Mouse (Mus musculus) liver, postnatal 0 days (tissue): Measurements from ENCODE around the gene Map3k1. TPM values are rescaled to one million over a fixed set of nuclear protein-coding genes. Genes with fewer than 3 reads are reported as not detected.

Experiments
- ATAC-seq: fragments of 200-750 bp; cut with Nextera tagmentation; 2 replicates; pipeline ENCODE4 v1.8.0; 2017; ENCODE audit warnings: mild to moderate bottlenecking, moderate library complexity
- DNase-seq: peaks from one replicate; pipeline ENCODE4 v3.0.0-alpha.2; 2016
- H3K27ac ChIP-seq: fragments of 300-500 bp; sonication (generic); 2 replicates; pipeline ENCODE4 v1.5.1; 2014; ENCODE audit warnings: antibody characterized with exemption, moderate library complexity, mild to moderate bottlenecking, low read depth
- H3K27me3 ChIP-seq: fragments of 300-500 bp; sonication (generic); 2 replicates; pipeline ENCODE4 v1.6.1; 2014; ENCODE audit warnings: low read length, control low read depth, mixed read lengths; ENCODE audit not compliant: insufficient read depth
- H3K36me3 ChIP-seq: fragments of 300-500 bp; sonication (generic); replicated peaks from 2 replicates; pipeline ENCODE4 v1.6.1; 2014; ENCODE audit warnings: mild to moderate bottlenecking, control low read depth, low read length, moderate library complexity, mixed read lengths; ENCODE audit not compliant: insufficient read depth
- H3K4me1 ChIP-seq: fragments of 300-500 bp; sonication (generic); 2 replicates; pipeline ENCODE4 v1.6.1; 2014; ENCODE audit warnings: antibody characterized with exemption, mild to moderate bottlenecking, control low read depth; ENCODE audit not compliant: insufficient read depth
- H3K4me2 ChIP-seq: fragments of 300-500 bp; sonication (generic); 2 replicates; pipeline ENCODE4 v1.6.1; 2014; ENCODE audit warnings: low read depth, mild to moderate bottlenecking, low read length, moderate library complexity, mixed read lengths
- H3K4me3 ChIP-seq: fragments of 300-500 bp; sonication (generic); 2 replicates; pipeline ENCODE4 v1.5.1; 2014; ENCODE audit warnings: low read depth, low read length
- H3K9ac ChIP-seq: fragments of 300-500 bp; sonication (generic); replicated peaks from 2 replicates; pipeline ENCODE4 v1.6.1; 2014; ENCODE audit warnings: mild to moderate bottlenecking, moderate library complexity
- H3K9me3 ChIP-seq: fragments of 300-500 bp; sonication (generic); 2 replicates; pipeline ENCODE4 v1.6.1; 2016; ENCODE audit warnings: mild to moderate bottlenecking, control low read depth, low read length, mixed read lengths
- CTCF ChIP-seq: sonication (generic); IDR thresholded peaks from 2 replicates; pipeline ENCODE4 v1.5.1; 2016; ENCODE audit warnings: antibody characterized with exemption, low read depth
- EP300 ChIP-seq: IDR thresholded peaks from 2 replicates; pipeline ENCODE4 v1.6.1; 2016; ENCODE audit warnings: antibody characterized with exemption, low read depth, mild to moderate bottlenecking
- WGBS: fragments of 180-500 bp; shearing (Covaris S2); extraction: QIAGEN DNeasy Blood & Tissue Kit; methylation state at CpG from one replicate; pipeline ENCODE4 v1.1.7; 2014; ENCODE audit not compliant: insufficient replicate concordance; 5-methylcytosine and 5-hydroxymethylcytosine counted together
- polyA plus RNA-seq: library from polyadenylated mRNA; unstranded; fragments of >200 nt; fragmentation: Nextera tagmentation; extraction: Ambion mirVana; gene quantifications from 2 replicates; pipeline ENCODE4 v1.2.1, GENCODE M21; 2015

The Map3k1 gene
- polyA plus RNA-seq, 1 experiment from 2014 or later = 11.5 TPM

GRCm38 (mm10) chr13:111755937-111756336 is 52.9 kb downstream of the Map3k1 start:
- Histone ChIP-seq H3K9me3 (no peaks in the 10 kb centered on the region), H3K4me3 (no peak overlapping the region), H3K36me3 (peaks cover 96% of the 10 kb centered on the region), H3K4me1 (no peaks in the 10 kb centered on the region), H3K4me2 (no peak overlapping the region), H3K27me3 (no peaks in the 10 kb centered on the region), H3K27ac (no peak overlapping the region), H3K9ac (no peak overlapping the region)
- no peak for ATAC-seq
- no peak for TF ChIP-seq CTCF
- TF ChIP-seq EP300 = no peak
- DNase-seq = no peak
- WGBS = 96% methylated on average over 15 of the region's 15 CpGs

GRCm38 (mm10) chr13:111755377-111755776 is 53.4 kb downstream of the Map3k1 start:
- 96% methylated on average over 18 of the region's 18 CpGs for WGBS
- Histone ChIP-seq H3K9ac (no peak overlapping the region), H3K4me3 (no peak overlapping the region), H3K27ac (no peak overlapping the region), H3K36me3 (peaks cover 96% of the 10 kb centered on the region), H3K4me2 (no peak overlapping the region), H3K4me1 (no peaks in the 10 kb centered on the region), H3K9me3 (no peaks in the 10 kb centered on the region), H3K27me3 (no peaks in the 10 kb centered on the region)
- DNase-seq = no peak
- TF ChIP-seq CTCF = no peak
- no peak for TF ChIP-seq EP300
- no peak for ATAC-seq

GRCm38 (mm10) chr13:111753321-111753720 is 55.5 kb downstream of the Map3k1 start:
- WGBS = 92% methylated on average over 6 of the region's 6 CpGs
- Histone ChIP-seq H3K27me3 (no peaks in the 10 kb centered on the region), H3K27ac (no peak overlapping the region), H3K4me1 (no peaks in the 10 kb centered on the region), H3K4me2 (no peak overlapping the region), H3K36me3 (peaks cover 97% of the 10 kb centered on the region), H3K4me3 (no peak overlapping the region), H3K9me3 (no peaks in the 10 kb centered on the region), H3K9ac (no peak overlapping the region)
- no peak for TF ChIP-seq CTCF
- TF ChIP-seq EP300 = no peak
- no peak for DNase-seq
- no peak for ATAC-seq

- DNase-seq (no peak), ATAC-seq (no peak)
- 92% methylated on average over 28 of the region's 28 CpGs for WGBS
- Histone ChIP-seq H3K36me3 (peaks cover 63% of the 10 kb centered on the region), H3K9ac (no peak overlapping the region), H3K9me3 (no peaks in the 10 kb centered on the region), H3K27ac (no peak overlapping the region), H3K4me3 (no peak overlapping the region), H3K4me1 (peaks cover 7% of the 10 kb centered on the region), H3K4me2 (no peak overlapping the region), H3K27me3 (no peaks in the 10 kb centered on the region)
- TF ChIP-seq EP300 (no peak), CTCF (no peak)
Observed at GRCm38 (mm10) chr13:111748301-111749062, 60.3 kb downstream of the Map3k1 start.

- Histone ChIP-seq H3K4me1 (peaks cover 7% of the 10 kb centered on the region), H3K4me3 (no peak overlapping the region), H3K36me3 (peaks cover 48% of the 10 kb centered on the region), H3K27ac (no peak overlapping the region), H3K9me3 (no peaks in the 10 kb centered on the region), H3K27me3 (no peaks in the 10 kb centered on the region), H3K4me2 (no peak overlapping the region), H3K9ac (no peak overlapping the region)
- no peak for ATAC-seq
- DNase-seq = no peak
- WGBS = 62% methylated on average over 5 of the region's 5 CpGs
- TF ChIP-seq CTCF = no peak
- peak; percentile 70 for TF ChIP-seq EP300
Observed at GRCm38 (mm10) chr13:111746831-111747230, 62.0 kb downstream of the Map3k1 start.

- no peak overlapping the region for H3K9ac ChIP-seq
- no peak for ATAC-seq
- H3K4me2 ChIP-seq = no peak overlapping the region
- H3K4me1 ChIP-seq = peaks cover 7% of the 10 kb centered on the region
- no peak overlapping the region for H3K27ac ChIP-seq
- DNase-seq = no peak
- 60% methylated on average over 7 of the region's 7 CpGs for WGBS
- H3K27me3 ChIP-seq = no peaks in the 10 kb centered on the region
- no peak for TF ChIP-seq EP300
- no peak for TF ChIP-seq CTCF
- no peak overlapping the region for H3K4me3 ChIP-seq
- no peaks in the 10 kb centered on the region for H3K9me3 ChIP-seq
- H3K36me3 ChIP-seq = peaks cover 33% of the 10 kb centered on the region
Observed at GRCm38 (mm10) chr13:111745216-111745615, 63.6 kb downstream of the Map3k1 start.
